Comparison of ENCODE assay signal across 13 mouse cellular contexts in genomic region chr13:51037850-51038450, GRCm38 (mm10).
DNase-seq lines count a peak whose midpoint lies in the region; ATAC-seq lines count a peak whose summit lies in the region.
"Had no signal": no experiment of that assay in that cellular context is flagged by ENCODE, and none has a peak within 500 bp of the region (broad histone marks: within the 10 kb centered on the region; RNA-seq: fewer than 3 reads in every experiment).

No protein-coding gene starts in this region.

- DNase-seq in adrenal gland, postnatal 14 days = peak; percentile 40
- DNase-seq in adrenal gland, postnatal 4 days (ENCODE audit: low spot score in 2 of 2) = no peak
- DNase-seq in heart, adult 18-20 months = peak; percentile 29 to 48
- DNase-seq in embryonic facial prominence, embryonic 14.5 days (ENCODE audit: low spot score) = peak; percentile 75
- DNase-seq in heart, postnatal 36 days = peak; percentile 17 to 20
- DNase-seq in ovary, postnatal 10 days (ENCODE audit: low spot score) = no peak
- DNase-seq: cerebellum, postnatal 25 days; right cerebral cortex, adult 18-20 months had no signal

- H3K9ac ChIP-seq in heart, embryonic 11.5 days (ENCODE audit: low read depth, low read length) = no peak overlapping the region
- no peak overlapping the region for H3K9ac ChIP-seq in embryonic facial prominence, embryonic 14.5 days (ENCODE audit: low read depth, low read length)
- H3K9ac ChIP-seq: lung, embryonic 15.5 days had no signal

- WGBS in heart, embryonic 11.5 days (ENCODE audit: insufficient replicate concordance) = 86% methylated on average over 13 of the region's 13 CpGs
- 67% methylated on average over 13 of the region's 13 CpGs for WGBS in embryonic facial prominence, embryonic 14.5 days

- peaks cover 5% of the 10 kb centered on the region; the same call in 1 of the 2 replicates for H3K9me3 ChIP-seq in heart, embryonic 11.5 days (replicated peaks; ENCODE audit: control insufficient read depth, low read length)
- peaks cover 13% of the 10 kb centered on the region; the same call in 1 of the 2 replicates for H3K9me3 ChIP-seq in embryonic facial prominence, embryonic 14.5 days (ENCODE audit: control insufficient read depth, low read length)
- H3K9me3 ChIP-seq: lung, embryonic 15.5 days had no signal

- no peaks in the 10 kb centered on the region for H3K36me3 ChIP-seq in heart, embryonic 11.5 days (ENCODE audit: control insufficient read depth, insufficient read depth, low read length)
- H3K36me3 ChIP-seq in embryonic facial prominence, embryonic 14.5 days (ENCODE audit: control insufficient read depth, insufficient read depth, low read length) = no peaks in the 10 kb centered on the region
- H3K36me3 ChIP-seq: lung, embryonic 15.5 days had no signal

- no peak for ATAC-seq in heart, embryonic 11.5 days (replicated peaks; ENCODE audit: insufficient number of reproducible peaks, low FRiP score, low TSS enrichment)
- no peak for ATAC-seq in embryonic facial prominence, embryonic 14.5 days (ENCODE audit: low read depth)
- ATAC-seq in megakaryocyte-erythroid progenitor cell, adult 5-6 weeks (replicated peaks; ENCODE audit: low FRiP score, low TSS enrichment, poor library complexity, severe bottlenecking) = no peak

- no peak overlapping the region for H3K4me3 ChIP-seq in heart, embryonic 11.5 days (ENCODE audit: low read depth, low read length)
- H3K4me3 ChIP-seq in embryonic facial prominence, embryonic 14.5 days (ENCODE audit: low read depth, low read length) = no peak overlapping the region
- H3K4me3 ChIP-seq: left cerebral cortex, adult 2 months; lung, embryonic 15.5 days had no signal

- H3K27me3 ChIP-seq in heart, embryonic 11.5 days (ENCODE audit: control insufficient read depth, insufficient read depth, low read length) = no peaks in the 10 kb centered on the region
- no peaks in the 10 kb centered on the region for H3K27me3 ChIP-seq in embryonic facial prominence, embryonic 14.5 days (replicated peaks; ENCODE audit: control insufficient read depth, insufficient read depth, low read length)
- H3K27me3 ChIP-seq: lung, embryonic 15.5 days had no signal

- intact Hi-C loops in heart, postnatal 36 days (cut with DNase I) = no loop called here

- no peak overlapping the region for H3K27ac ChIP-seq in heart, embryonic 11.5 days (ENCODE audit: low read depth, low read length)
- H3K27ac ChIP-seq in embryonic facial prominence, embryonic 14.5 days (replicated peaks; ENCODE audit: low read depth, low read length) = peak overlapping the region; percentile 39; the same call in 1 of the 2 replicates
- H3K27ac ChIP-seq: kidney, postnatal 0 days; left cerebral cortex, adult 2 months; lung, embryonic 15.5 days had no signal

- no peak overlapping the region for H3K4me2 ChIP-seq in heart, embryonic 11.5 days
- H3K4me2 ChIP-seq in embryonic facial prominence, embryonic 14.5 days (ENCODE audit: low read depth, low read length) = 0 out of 2 replicates have a peak overlapping the region, but pooled peaks have one; percentile 9
- H3K4me2 ChIP-seq: lung, embryonic 15.5 days had no signal

- no peaks in the 10 kb centered on the region for H3K4me1 ChIP-seq in heart, embryonic 11.5 days (ENCODE audit: control insufficient read depth, insufficient read depth, low read length)
- H3K4me1 ChIP-seq in embryonic facial prominence, embryonic 14.5 days (ENCODE audit: control insufficient read depth, insufficient read depth, low read length) = peaks cover 8% of the 10 kb centered on the region; the same call in 1 of the 2 replicates
- H3K4me1 ChIP-seq: lung, embryonic 15.5 days had no signal

Comparison
In these comparisons a context has a peak if more than half of its experiments do, and no peak if none do; other contexts are left out.
1. DNase-seq: peak in adrenal gland, postnatal 14 days (single experiment), heart, adult 18-20 months (2 of 2), embryonic facial prominence, embryonic 14.5 days (single experiment) and heart, postnatal 36 days (2 of 2); none in adrenal gland, postnatal 4 days (0 of 2) and ovary, postnatal 10 days (single experiment).